Mouse (Mus musculus) thymus, adult 2 months (tissue): ENCODE results near the gene Rlim.

Source experiments
- CTCF ChIP-seq: fragments of 200-500 bp; IDR thresholded peaks from 2 replicates; pipeline ENCODE4 v1.5.1; 2012; ENCODE audit warnings: mild to moderate bottlenecking, control low read depth, low read length, moderate library complexity, borderline replicate concordance; ENCODE audit not compliant: control insufficient read depth, poor library complexity, insufficient read depth; ENCODE audit errors: extremely low read depth
- POLR2A ChIP-seq: fragments of 200-500 bp; IDR thresholded peaks from 2 replicates; pipeline ENCODE4 v1.6.1; 2012; ENCODE audit warnings: mild to moderate bottlenecking, low read length, control low read depth, moderate library complexity; ENCODE audit not compliant: control insufficient read depth, poor library complexity, insufficient read depth; ENCODE audit errors: extremely low read depth

DNA sequence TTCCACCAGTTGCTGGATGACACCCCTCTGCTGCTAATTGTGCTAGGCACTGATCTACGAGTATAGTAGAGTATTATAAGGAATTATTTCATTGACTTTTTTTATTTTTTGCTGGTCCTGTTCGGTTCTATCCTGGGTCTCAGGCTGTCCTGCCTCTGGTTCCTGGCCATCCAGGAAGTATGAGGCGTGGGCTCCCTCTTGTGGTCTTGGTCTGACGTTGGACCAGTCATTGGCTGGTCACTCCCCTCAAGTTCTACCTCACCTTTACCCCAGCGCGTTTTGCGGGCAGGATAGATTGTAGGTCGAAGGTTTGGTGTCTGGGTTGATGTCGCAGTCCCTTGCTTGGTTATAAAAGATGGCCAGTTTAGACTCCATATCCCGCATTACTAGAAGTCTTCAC lies 10.6 kb upstream of the Rlim start:
- TF ChIP-seq CTCF: no peak
- TF ChIP-seq POLR2A: no peak
